Mouse (Mus musculus): ENCODE results near the gene Tiam1. TPM values are rescaled to one million over a fixed set of nuclear protein-coding genes. Genes with fewer than 3 reads are reported as not detected.

Gene Tiam1
- polyA plus RNA-seq, 1 experiment from 2014 or later = 30.8 TPM

- Histone ChIP-seq H3K4me1 (no peaks in the 10 kb centered on the region), H3K4me3 (no peak overlapping the region), H3K9me3 (no peaks in the 10 kb centered on the region), H3K36me3 (replicated peaks) (no peaks in the 10 kb centered on the region), H3K27ac (no peak overlapping the region), H3K9ac (no peak overlapping the region), H3K4me2 (no peak overlapping the region), H3K27me3 (replicated peaks) (no peaks in the 10 kb centered on the region)
- ATAC-seq (replicated peaks) = no peak
- WGBS = 84% methylated on average over 6 of the region's 6 CpGs
Measured at GRCm38 (mm10) chr16:90123091-90123490, 20.5 kb downstream of the Tiam1 start.

GRCm38 (mm10) chr16:90122439-90122838 is 21.1 kb downstream of the Tiam1 start:
- Histone ChIP-seq H3K4me1 (no peaks in the 10 kb centered on the region), H3K36me3 (replicated peaks) (no peaks in the 10 kb centered on the region), H3K4me2 (no peak overlapping the region), H3K27ac (no peak overlapping the region), H3K9ac (no peak overlapping the region), H3K4me3 (no peak overlapping the region), H3K27me3 (replicated peaks) (no peaks in the 10 kb centered on the region), H3K9me3 (no peaks in the 10 kb centered on the region)
- WGBS = 92% methylated on average over 9 of the region's 9 CpGs
- no peak for ATAC-seq (replicated peaks)

GRCm38 (mm10) chr16:90121799-90122198 is 21.8 kb downstream of the Tiam1 start:
- Histone ChIP-seq H3K4me2 (no peak overlapping the region), H3K27ac (no peak overlapping the region), H3K9me3 (no peaks in the 10 kb centered on the region), H3K9ac (no peak overlapping the region), H3K27me3 (replicated peaks) (no peaks in the 10 kb centered on the region), H3K4me1 (no peaks in the 10 kb centered on the region), H3K4me3 (no peak overlapping the region), H3K36me3 (replicated peaks) (no peaks in the 10 kb centered on the region)
- WGBS = 95% methylated on average over 13 of the region's 13 CpGs
- ATAC-seq (replicated peaks) = no peak

GRCm38 (mm10) chr16:90119969-90120368 is 23.6 kb downstream of the Tiam1 start:
- H3K9me3 ChIP-seq = no peaks in the 10 kb centered on the region
- no peak overlapping the region for H3K9ac ChIP-seq
- WGBS = 96% methylated on average over 4 of the region's 4 CpGs
- no peak overlapping the region for H3K27ac ChIP-seq
- H3K4me3 ChIP-seq = no peak overlapping the region
- ATAC-seq (replicated peaks) = no peak
- H3K4me2 ChIP-seq = no peak overlapping the region
- no peaks in the 10 kb centered on the region for H3K36me3 ChIP-seq (replicated peaks)
- H3K27me3 ChIP-seq (replicated peaks) = no peaks in the 10 kb centered on the region
- no peaks in the 10 kb centered on the region for H3K4me1 ChIP-seq

- Histone ChIP-seq H3K9me3 (no peaks in the 10 kb centered on the region), H3K4me1 (no peaks in the 10 kb centered on the region), H3K36me3 (replicated peaks) (no peaks in the 10 kb centered on the region), H3K27me3 (replicated peaks) (no peaks in the 10 kb centered on the region), H3K4me3 (no peak overlapping the region), H3K4me2 (no peak overlapping the region), H3K9ac (no peak overlapping the region), H3K27ac (no peak overlapping the region)
- 92% methylated on average over 13 of the region's 13 CpGs for WGBS
- ATAC-seq (replicated peaks) = no peak
Measured at GRCm38 (mm10) chr16:90116637-90117182, 26.9 kb downstream of the Tiam1 start.

GRCm38 (mm10) chr16:90112577-90113155 is 30.9 kb downstream of the Tiam1 start:
- 92% methylated on average over 11 of the region's 11 CpGs for WGBS
- Histone ChIP-seq H3K27me3 (replicated peaks) (no peaks in the 10 kb centered on the region), H3K4me1 (no peaks in the 10 kb centered on the region), H3K36me3 (replicated peaks) (no peaks in the 10 kb centered on the region), H3K9me3 (no peaks in the 10 kb centered on the region), H3K27ac (no peak overlapping the region), H3K9ac (no peak overlapping the region), H3K4me2 (no peak overlapping the region), H3K4me3 (no peak overlapping the region)
- ATAC-seq (replicated peaks) = no peak

- 52% methylated on average over 2 of the region's 3 CpGs for WGBS
- ATAC-seq (replicated peaks) = no peak
- H3K9me3 ChIP-seq = no peaks in the 10 kb centered on the region
- no peaks in the 10 kb centered on the region for H3K36me3 ChIP-seq (replicated peaks)
- no peak overlapping the region for H3K4me3 ChIP-seq
- H3K9ac ChIP-seq = no peak overlapping the region
- H3K4me1 ChIP-seq = no peaks in the 10 kb centered on the region
- no peak overlapping the region for H3K4me2 ChIP-seq
- no peak overlapping the region for H3K27ac ChIP-seq
- H3K27me3 ChIP-seq (replicated peaks) = no peaks in the 10 kb centered on the region
Measured at GRCm38 (mm10) chr16:90109500-90109899, 34.1 kb downstream of the Tiam1 start.

GRCm38 (mm10) chr16:90104714-90105459 is 38.7 kb downstream of the Tiam1 start:
- no peaks in the 10 kb centered on the region for H3K27me3 ChIP-seq (replicated peaks)
- no peak overlapping the region for H3K9ac ChIP-seq
- no peaks in the 10 kb centered on the region for H3K4me1 ChIP-seq
- no peak for ATAC-seq (replicated peaks)
- no peaks in the 10 kb centered on the region for H3K9me3 ChIP-seq
- H3K4me3 ChIP-seq = no peak overlapping the region
- no peaks in the 10 kb centered on the region for H3K36me3 ChIP-seq (replicated peaks)
- 85% methylated on average over 15 of the region's 15 CpGs for WGBS
- H3K27ac ChIP-seq = no peak overlapping the region
- H3K4me2 ChIP-seq = no peak overlapping the region

- no peaks in the 10 kb centered on the region for H3K36me3 ChIP-seq (replicated peaks)
- H3K4me2 ChIP-seq = no peak overlapping the region
- H3K9me3 ChIP-seq = no peaks in the 10 kb centered on the region
- WGBS = 74% methylated on average over 2 of the region's 2 CpGs
- no peak for ATAC-seq (replicated peaks)
- H3K27ac ChIP-seq = no peak overlapping the region
- H3K27me3 ChIP-seq (replicated peaks) = no peaks in the 10 kb centered on the region
- no peak overlapping the region for H3K4me3 ChIP-seq
- H3K4me1 ChIP-seq = no peaks in the 10 kb centered on the region
- H3K9ac ChIP-seq = no peak overlapping the region
Measured at GRCm38 (mm10) chr16:90103726-90104125, 39.8 kb downstream of the Tiam1 start.

GRCm38 (mm10) chr16:90102596-90102995 is 41.0 kb downstream of the Tiam1 start:
- Histone ChIP-seq H3K36me3 (replicated peaks) (no peaks in the 10 kb centered on the region), H3K27me3 (replicated peaks) (no peaks in the 10 kb centered on the region), H3K4me2 (no peak overlapping the region), H3K4me3 (no peak overlapping the region), H3K4me1 (no peaks in the 10 kb centered on the region), H3K9ac (no peak overlapping the region), H3K9me3 (no peaks in the 10 kb centered on the region), H3K27ac (no peak overlapping the region)
- WGBS = 91% methylated on average over 7 of the region's 7 CpGs
- no peak for ATAC-seq (replicated peaks)

- no peaks in the 10 kb centered on the region for H3K36me3 ChIP-seq (replicated peaks)
- no peaks in the 10 kb centered on the region for H3K27me3 ChIP-seq (replicated peaks)
- no peak overlapping the region for H3K9ac ChIP-seq
- H3K4me1 ChIP-seq = peaks cover 12% of the 10 kb centered on the region; the same call in 1 of the 2 replicates
- H3K4me2 ChIP-seq = no peak overlapping the region
- H3K4me3 ChIP-seq = no peak overlapping the region
- ATAC-seq (replicated peaks) = no peak
- no peak overlapping the region for H3K27ac ChIP-seq
- 89% methylated on average over 11 of the region's 11 CpGs for WGBS
- H3K9me3 ChIP-seq = no peaks in the 10 kb centered on the region
Measured at GRCm38 (mm10) chr16:90098191-90098605, 45.4 kb downstream of the Tiam1 start.

- H3K4me3 ChIP-seq = no peak overlapping the region
- H3K9ac ChIP-seq = no peak overlapping the region
- peaks cover 12% of the 10 kb centered on the region; the same call in 1 of the 2 replicates for H3K4me1 ChIP-seq
- WGBS = 100% methylated on average over 3 of the region's 3 CpGs
- no peaks in the 10 kb centered on the region for H3K27me3 ChIP-seq (replicated peaks)
- no peak overlapping the region for H3K4me2 ChIP-seq
- no peaks in the 10 kb centered on the region for H3K36me3 ChIP-seq (replicated peaks)
- no peak overlapping the region for H3K27ac ChIP-seq
- no peak for ATAC-seq (replicated peaks)
- H3K9me3 ChIP-seq = no peaks in the 10 kb centered on the region
Measured at GRCm38 (mm10) chr16:90097769-90098168, 45.8 kb downstream of the Tiam1 start.

- Histone ChIP-seq H3K4me3 (no peak overlapping the region), H3K4me1 (peaks cover 12% of the 10 kb centered on the region; the same call in 1 of the 2 replicates), H3K27ac (no peak overlapping the region), H3K9ac (no peak overlapping the region), H3K36me3 (replicated peaks) (no peaks in the 10 kb centered on the region), H3K27me3 (replicated peaks) (no peaks in the 10 kb centered on the region), H3K4me2 (no peak overlapping the region), H3K9me3 (no peaks in the 10 kb centered on the region)
- no peak for ATAC-seq (replicated peaks)
- 80% methylated on average over 5 of the region's 5 CpGs for WGBS
Measured at GRCm38 (mm10) chr16:90096011-90096410, 47.6 kb downstream of the Tiam1 start.
